Mouse (Mus musculus): ENCODE data around the gene Gm8439.

DNA sequence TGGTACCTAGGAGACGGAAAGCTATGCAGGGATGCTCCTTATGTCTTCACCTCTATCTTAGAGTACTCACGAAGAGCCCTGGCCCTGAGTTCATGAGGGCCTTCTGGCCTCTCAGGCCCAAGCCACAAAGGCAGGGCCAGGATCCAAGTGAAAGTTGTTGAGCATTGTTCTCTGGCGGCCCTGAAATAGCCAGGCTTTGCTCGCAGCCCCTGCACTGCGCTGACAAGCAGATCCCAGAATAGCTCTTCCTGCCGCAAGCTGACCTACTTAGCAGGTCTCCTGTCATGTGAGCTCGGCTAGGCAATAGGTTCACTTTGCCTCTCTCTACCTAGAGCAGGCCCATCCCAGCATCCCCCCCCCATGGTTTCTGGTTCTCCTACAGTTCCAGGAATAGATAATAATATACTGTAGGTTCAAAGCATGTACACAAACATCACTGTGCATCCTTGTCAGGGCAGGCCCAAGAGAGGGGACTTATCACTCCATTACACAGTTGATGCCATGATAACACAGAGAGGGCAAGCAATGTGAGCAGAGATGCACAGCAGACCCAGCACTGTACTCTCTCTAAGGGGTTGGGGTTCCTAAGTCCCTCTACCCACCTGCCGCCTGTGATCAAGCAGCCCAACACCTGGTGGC is 25.3 kb downstream of the Gm8439 start:
- TF ChIP-seq CTCF (IDR thresholded peaks at IDR 0.05; ENCODE audit: borderline replicate concordance, insufficient read depth, low read length), result no peak
- no peak for TF ChIP-seq POLR2A (IDR thresholded peaks at IDR 0.05; ENCODE audit: low read depth, low read length)
